Mouse (Mus musculus) kidney, adult 2 months (tissue): Measurements from ENCODE around the gene Csnk1g1. TPM values are rescaled to one million over a fixed set of nuclear protein-coding genes. Genes with fewer than 3 reads are reported as not detected.

ENCODE experiments used
- DNase-seq: peaks from one replicate; pipeline ENCODE4 v3.0.0; 2021
- H3K27ac ChIP-seq: fragments of 200-500 bp; 2 replicates; pipeline ENCODE4 v1.5.1; 2012; ENCODE audit warnings: low read depth, low read length, control low read depth, inconsistent platforms; ENCODE audit not compliant: insufficient read depth
- H3K27me3 ChIP-seq: fragments of 200-500 bp; replicated peaks from 2 replicates; pipeline ENCODE4 v1.6.1; 2012; ENCODE audit warnings: mild to moderate bottlenecking, moderate library complexity, low read length, inconsistent platforms; ENCODE audit not compliant: control insufficient read depth, insufficient read depth
- H3K36me3 ChIP-seq: fragments of 200-500 bp; 2 replicates; pipeline ENCODE4 v1.6.1; 2012; ENCODE audit warnings: mild to moderate bottlenecking, moderate library complexity, low read length, inconsistent platforms; ENCODE audit not compliant: control insufficient read depth, insufficient read depth
- H3K4me1 ChIP-seq: fragments of 200-500 bp; 2 replicates; pipeline ENCODE4 v1.6.1; 2011; ENCODE audit warnings: low read length; ENCODE audit not compliant: control insufficient read depth, insufficient read depth
- H3K4me3 ChIP-seq: fragments of 200-500 bp; 2 replicates; pipeline ENCODE4 v1.5.1; 2011; ENCODE audit warnings: mild to moderate bottlenecking, low read depth, low read length, control low read depth; ENCODE audit not compliant: insufficient read depth
- CTCF ChIP-seq: fragments of 200-500 bp; conservative IDR thresholded peaks from 2 replicates; pipeline ENCODE4 v1.5.1; 2011; ENCODE audit warnings: low read depth, mild to moderate bottlenecking, control low read depth, low read length, moderate library complexity, mixed read lengths; ENCODE audit not compliant: insufficient read depth, insufficient read length
- POLR2A ChIP-seq: fragments of 200-500 bp; IDR thresholded peaks from one replicate; pipeline ENCODE4 v1.6.1; 2011; ENCODE audit warnings: low read depth, low read length, control low read depth
- WGBS: fragments of 180-500 bp; shearing (Covaris S2); methylation state at CpG from one replicate; pipeline ENCODE4 v1.1.7; 2018; 5-methylcytosine and 5-hydroxymethylcytosine counted together
- polyA plus RNA-seq: library from polyadenylated mRNA; depleted of rRNA; stranded (reverse); fragments of >200 nt; gene quantifications from 2 replicates; pipeline ENCODE4 v1.2.3, GENCODE M21; 2012

Csnk1g1 gene
- polyA plus RNA-seq, 1 experiment = 4.3 TPM

- Histone ChIP-seq H3K27ac (no peak overlapping the region), H3K4me1 (no peaks in the 10 kb centered on the region), H3K27me3 (no peaks in the 10 kb centered on the region), H3K4me3 (no peak overlapping the region), H3K36me3 (peaks cover 2% of the 10 kb centered on the region; the same call in 1 of the 2 replicates)
- 71% methylated on average over 5 of the region's 5 CpGs for WGBS
- TF ChIP-seq CTCF (no peak), POLR2A (no peak)
- no peak for DNase-seq
Measured at GRCm38 (mm10) chr9:65998965-65999364, 90.2 kb downstream of the Csnk1g1 start.

- Histone ChIP-seq H3K4me1 (no peaks in the 10 kb centered on the region; the same call in 1 of the 2 replicates), H3K27ac (no peak overlapping the region), H3K36me3 (peaks cover 2% of the 10 kb centered on the region), H3K4me3 (no peak overlapping the region), H3K27me3 (no peaks in the 10 kb centered on the region)
- peak; percentile 60 for DNase-seq
- TF ChIP-seq CTCF (0 out of 2 replicates have a peak, but pooled peaks have one; percentile 1), POLR2A (no peak)
- WGBS = 12% methylated on average over 4 of the region's 4 CpGs
Measured at GRCm38 (mm10) chr9:66004380-66004779, 95.7 kb downstream of the Csnk1g1 start.

- peaks cover 2% of the 10 kb centered on the region for H3K36me3 ChIP-seq
- 75% methylated on average over 7 of the region's 7 CpGs for WGBS
- no peaks in the 10 kb centered on the region; the same call in 1 of the 2 replicates for H3K4me1 ChIP-seq
- DNase-seq = no peak
- H3K4me3 ChIP-seq = no peak overlapping the region
- TF ChIP-seq CTCF (no peak), POLR2A (no peak)
- H3K27me3 ChIP-seq = no peaks in the 10 kb centered on the region
- H3K27ac ChIP-seq = no peak overlapping the region
Measured at GRCm38 (mm10) chr9:66007603-66008202, 99.0 kb downstream of the Csnk1g1 start.

GRCm38 (mm10) chr9:66020601-66021000 is 111.9 kb downstream of the Csnk1g1 start:
- Histone ChIP-seq H3K4me1 (no peaks in the 10 kb centered on the region), H3K36me3 (peaks cover 2% of the 10 kb centered on the region; the same call in 1 of the 2 replicates), H3K27ac (no peak overlapping the region), H3K27me3 (no peaks in the 10 kb centered on the region), H3K4me3 (no peak overlapping the region)
- DNase-seq = no peak
- TF ChIP-seq CTCF = no peak
- no peak for TF ChIP-seq POLR2A

- H3K4me3 ChIP-seq = no peak overlapping the region
- no peaks in the 10 kb centered on the region for H3K4me1 ChIP-seq
- TF ChIP-seq CTCF (no peak), POLR2A (no peak)
- H3K27ac ChIP-seq = no peak overlapping the region
- 96% methylated on average over 4 of the region's 4 CpGs for WGBS
- H3K27me3 ChIP-seq = no peaks in the 10 kb centered on the region
- no peak for DNase-seq
- peaks cover under 1% of the 10 kb centered on the region for H3K36me3 ChIP-seq
Measured at GRCm38 (mm10) chr9:66038082-66038481, 129.4 kb downstream of the Csnk1g1 start.

GRCm38 (mm10) chr9:66038581-66038980 is 129.9 kb downstream of the Csnk1g1 start:
- 90% methylated on average over 4 of the region's 4 CpGs for WGBS
- Histone ChIP-seq H3K4me1 (no peaks in the 10 kb centered on the region), H3K27ac (no peak overlapping the region), H3K27me3 (no peaks in the 10 kb centered on the region), H3K4me3 (no peak overlapping the region), H3K36me3 (no peaks in the 10 kb centered on the region; the same call in 1 of the 2 replicates)
- no peak for DNase-seq
- TF ChIP-seq CTCF (no peak), POLR2A (no peak)

GRCm38 (mm10) chr9:66039290-66039689 is 130.6 kb downstream of the Csnk1g1 start:
- TF ChIP-seq POLR2A (no peak), CTCF (no peak)
- Histone ChIP-seq H3K4me1 (no peaks in the 10 kb centered on the region), H3K27ac (no peak overlapping the region), H3K4me3 (no peak overlapping the region), H3K27me3 (no peaks in the 10 kb centered on the region), H3K36me3 (no peaks in the 10 kb centered on the region; the same call in 1 of the 2 replicates)
- DNase-seq = no peak
- 82% methylated on average over 4 of the region's 4 CpGs for WGBS
